Mouse (Mus musculus) MEL (cell line): ENCODE results near the gene Trim26. TPM values are rescaled to one million over a fixed set of nuclear protein-coding genes. Genes with fewer than 3 reads are reported as not detected.

Experiments
- DNase-seq: peaks from one replicate; pipeline ENCODE4 v3.0.0; 2011; ENCODE audit warnings: low read depth, low spot score
- H3K27ac ChIP-seq: 2 replicates; pipeline ENCODE4 v1.5.1; 2012; ENCODE audit warnings: low read depth, mild to moderate bottlenecking, control low read depth, low read length, moderate library complexity; ENCODE audit not compliant: control insufficient read depth
- H3K27me3 ChIP-seq, 2 experiments: fragments of 150-350 bp in 1 of 2; sonication (generic) in 1 of 2; 2 replicates each; pipeline ENCODE4 v1.6.1; 2012; ENCODE audit warnings: low read length in 2 of 2, mild to moderate bottlenecking in 2 of 2, improper control_type of control experiment in 1 of 2, moderate library complexity in 1 of 2; ENCODE audit not compliant: insufficient read depth in 2 of 2, control insufficient read depth in 1 of 2
- H3K36me3 ChIP-seq, 2 experiments: 2 replicates each; pipeline ENCODE4 v1.6.1; 2012 to 2014; ENCODE audit warnings: low read length in 2 of 2, improper control_type of control experiment in 1 of 2, inconsistent platforms in 1 of 2, mild to moderate bottlenecking in 1 of 2; ENCODE audit not compliant: insufficient read depth in 2 of 2, control insufficient read depth in 1 of 2
- H3K4me1 ChIP-seq, 2 experiments: fragments of 150-350 bp in 1 of 2; sonication (generic) in 1 of 2; 2 replicates each; pipeline ENCODE4 v1.6.1; 2012; ENCODE audit warnings: low read length in 2 of 2, improper control_type of control experiment in 1 of 2, mild to moderate bottlenecking in 1 of 2; ENCODE audit not compliant: insufficient read depth in 2 of 2, control insufficient read depth in 1 of 2
- H3K4me3 ChIP-seq, 2 experiments: fragments of 150-350 bp in 1 of 2; sonication (generic) in 1 of 2; 2 replicates each; pipeline ENCODE4 v1.5.1; 2012; ENCODE audit warnings: low read depth in 2 of 2, low read length in 2 of 2, mild to moderate bottlenecking in 2 of 2, moderate library complexity in 2 of 2, control low read depth in 1 of 2, improper control_type of control experiment in 1 of 2; ENCODE audit not compliant: control insufficient read depth in 1 of 2, insufficient read depth in 1 of 2
- H3K79me2 ChIP-seq: 2 replicates; pipeline ENCODE4 v1.6.1; 2012; ENCODE audit warnings: mild to moderate bottlenecking, low read length, moderate library complexity; ENCODE audit not compliant: control insufficient read depth, poor library complexity, insufficient read depth
- H3K9ac ChIP-seq: 2 replicates; pipeline ENCODE4 v1.6.1; 2012; ENCODE audit warnings: low read depth, mild to moderate bottlenecking, control low read depth, low read length, moderate library complexity; ENCODE audit not compliant: control insufficient read depth, poor library complexity, severe bottlenecking
- H3K9me3 ChIP-seq: fragments of 150-350 bp; sonication (generic); replicated peaks from 2 replicates; pipeline ENCODE4 v1.6.1; 2012; ENCODE audit warnings: mild to moderate bottlenecking, low read length, improper control_type of control experiment, moderate library complexity; ENCODE audit not compliant: insufficient read depth
- BHLHE40 ChIP-seq: IDR thresholded peaks from 2 replicates; pipeline ENCODE4 v1.6.1; 2012; ENCODE audit warnings: low read depth, mild to moderate bottlenecking, inconsistent platforms, low read length, improper control_type of control experiment, borderline replicate concordance
- CHD1 ChIP-seq: IDR thresholded peaks from 2 replicates; pipeline ENCODE4 v1.6.1; 2012; ENCODE audit warnings: low read depth, mild to moderate bottlenecking, inconsistent platforms, low read length, improper control_type of control experiment
- CHD2 ChIP-seq: IDR thresholded peaks from 2 replicates; pipeline ENCODE4 v1.6.1; 2011; ENCODE audit warnings: low read length, improper control_type of control experiment
- CTCF ChIP-seq, 3 experiments: IDR thresholded peaks in 2 of 3; conservative IDR thresholded peaks in 1 of 3; 2 replicates each; pipeline ENCODE4 v1.5.1; 2011 to 2012; ENCODE audit warnings: low read length in 3 of 3, low read depth in 2 of 3, mild to moderate bottlenecking in 2 of 3, improper control_type of control experiment in 1 of 3, inconsistent platforms in 1 of 3, mixed read lengths in 1 of 3, moderate library complexity in 1 of 3; ENCODE audit not compliant: control insufficient read depth in 1 of 3, insufficient read depth in 1 of 3, poor library complexity in 1 of 3, severe bottlenecking in 1 of 3
- E2F4 ChIP-seq: IDR thresholded peaks from 2 replicates; pipeline ENCODE4 v1.6.1; 2011; ENCODE audit warnings: low read depth, low read length, improper control_type of control experiment, borderline replicate concordance
- ELF1 ChIP-seq: IDR thresholded peaks from 2 replicates; pipeline ENCODE4 v1.6.1; 2014; ENCODE audit warnings: low read depth, mild to moderate bottlenecking, inconsistent platforms, low read length, improper control_type of control experiment, moderate library complexity
- EP300 ChIP-seq, 2 experiments: IDR thresholded peaks; 2 replicates each; pipeline ENCODE4 v1.6.1; 2011; ENCODE audit warnings: improper control_type of control experiment in 2 of 2, low read length in 2 of 2, low read depth in 1 of 2, mild to moderate bottlenecking in 1 of 2
- ETS1 ChIP-seq: IDR thresholded peaks from 2 replicates; pipeline ENCODE4 v1.6.1; 2012; ENCODE audit warnings: low read depth, mild to moderate bottlenecking, inconsistent platforms, low read length, improper control_type of control experiment, moderate library complexity
- GABPA ChIP-seq: IDR thresholded peaks from 2 replicates; pipeline ENCODE4 v1.6.1; 2012; ENCODE audit warnings: low read depth, mild to moderate bottlenecking, inconsistent platforms, low read length, improper control_type of control experiment, moderate library complexity
- GATA1 ChIP-seq: IDR thresholded peaks from 2 replicates; pipeline ENCODE4 v1.6.1; 2011; ENCODE audit warnings: low read depth, low read length, improper control_type of control experiment
- HCFC1 ChIP-seq: IDR thresholded peaks from 2 replicates; pipeline ENCODE4 v1.6.1; 2012; ENCODE audit warnings: low read depth, mild to moderate bottlenecking, inconsistent platforms, low read length, improper control_type of control experiment, moderate library complexity
- JUND ChIP-seq: IDR thresholded peaks from 2 replicates; pipeline ENCODE4 v1.6.1; 2011; ENCODE audit warnings: low read depth, mild to moderate bottlenecking, improper control_type of control experiment, low read length
- KAT2A ChIP-seq: conservative IDR thresholded peaks from 2 replicates; pipeline ENCODE4 v1.6.1; 2012; ENCODE audit warnings: low read depth, low read length, improper control_type of control experiment, inconsistent platforms
- MAFK ChIP-seq: IDR thresholded peaks from 2 replicates; pipeline ENCODE4 v1.6.1; 2011; ENCODE audit warnings: low read depth, mild to moderate bottlenecking, low read length, improper control_type of control experiment, borderline replicate concordance
- MAX ChIP-seq: IDR thresholded peaks from 2 replicates; pipeline ENCODE4 v1.6.1; 2011; ENCODE audit warnings: low read length, improper control_type of control experiment
- MAZ ChIP-seq: IDR thresholded peaks from 2 replicates; pipeline ENCODE4 v1.6.1; 2012; ENCODE audit warnings: low read depth, mild to moderate bottlenecking, inconsistent platforms, low read length, improper control_type of control experiment
- MEF2A ChIP-seq: IDR thresholded peaks from 2 replicates; pipeline ENCODE4 v1.6.1; 2014; ENCODE audit warnings: low read depth, mild to moderate bottlenecking, inconsistent platforms, low read length, improper control_type of control experiment; ENCODE audit not compliant: poor library complexity, insufficient replicate concordance, severe bottlenecking; ENCODE audit errors: extremely low read depth
- MXI1 ChIP-seq: IDR thresholded peaks from 2 replicates; pipeline ENCODE4 v1.6.1; 2011; ENCODE audit warnings: mild to moderate bottlenecking, low read depth, low read length, improper control_type of control experiment
- MYB ChIP-seq: IDR thresholded peaks from 2 replicates; pipeline ENCODE4 v1.6.1; 2011; ENCODE audit warnings: mild to moderate bottlenecking, low read depth, low read length, improper control_type of control experiment
- NRF1 ChIP-seq: IDR thresholded peaks from 2 replicates; pipeline ENCODE4 v1.6.1; 2014; ENCODE audit warnings: low read depth, mild to moderate bottlenecking, inconsistent platforms, low read length, improper control_type of control experiment, moderate library complexity; ENCODE audit not compliant: poor library complexity, insufficient read depth, severe bottlenecking
- POLR2A ChIP-seq, 2 experiments: IDR thresholded peaks; 2 replicates each; pipeline ENCODE4 v1.6.1; 2011 to 2012; ENCODE audit warnings: low read length in 2 of 2, mild to moderate bottlenecking in 2 of 2, control low read depth in 1 of 2, improper control_type of control experiment in 1 of 2, low read depth in 1 of 2, moderate library complexity in 1 of 2; ENCODE audit not compliant: control insufficient read depth in 1 of 2, insufficient read depth in 1 of 2, poor library complexity in 1 of 2
- POLR2AphosphoS2 ChIP-seq: IDR thresholded peaks from 2 replicates; pipeline ENCODE4 v1.6.1; 2011; ENCODE audit warnings: low read length, improper control_type of control experiment
- POLR2AphosphoS5 ChIP-seq: IDR thresholded peaks from 2 replicates; pipeline ENCODE4 v1.6.1; 2012; ENCODE audit warnings: low read depth, borderline replicate concordance, mild to moderate bottlenecking, inconsistent platforms, low read length, moderate library complexity, mixed read lengths
- RAD21 ChIP-seq: IDR thresholded peaks from 2 replicates; pipeline ENCODE4 v1.6.1; 2011; ENCODE audit warnings: mild to moderate bottlenecking, low read depth, low read length, improper control_type of control experiment
- RCOR1 ChIP-seq: IDR thresholded peaks from 2 replicates; pipeline ENCODE4 v1.6.1; 2012; ENCODE audit warnings: low read depth, mild to moderate bottlenecking, inconsistent platforms, low read length, improper control_type of control experiment
- SIN3A ChIP-seq: IDR thresholded peaks from 2 replicates; pipeline ENCODE4 v1.6.1; 2012; ENCODE audit warnings: low read length, improper control_type of control experiment, inconsistent platforms
- SMC3 ChIP-seq: IDR thresholded peaks from 2 replicates; pipeline ENCODE4 v1.6.1; 2011; ENCODE audit warnings: low read depth, low read length, improper control_type of control experiment
- TAL1 ChIP-seq: IDR thresholded peaks from 2 replicates; pipeline ENCODE4 v1.6.1; 2012; ENCODE audit warnings: mild to moderate bottlenecking, inconsistent platforms, low read length, moderate library complexity, mixed read lengths
- TBP ChIP-seq: IDR thresholded peaks from 2 replicates; pipeline ENCODE4 v1.8.0; 2011; ENCODE audit warnings: low read depth, low read length, improper control_type of control experiment
- TCF12 ChIP-seq: IDR thresholded peaks from 2 replicates; pipeline ENCODE4 v1.6.1; 2014; ENCODE audit warnings: low read depth, mild to moderate bottlenecking, inconsistent platforms, low read length, improper control_type of control experiment, moderate library complexity
- UBTF ChIP-seq: IDR thresholded peaks from 2 replicates; pipeline ENCODE4 v1.6.1; 2012; ENCODE audit warnings: low read depth, mild to moderate bottlenecking, inconsistent platforms, low read length, improper control_type of control experiment, moderate library complexity, borderline replicate concordance; ENCODE audit not compliant: insufficient read depth
- USF1 ChIP-seq: IDR thresholded peaks from 2 replicates; pipeline ENCODE4 v1.6.1; 2014; ENCODE audit warnings: low read depth, mild to moderate bottlenecking, inconsistent platforms, low read length, improper control_type of control experiment, moderate library complexity
- ZC3H11A ChIP-seq: IDR thresholded peaks from 2 replicates; pipeline ENCODE4 v1.6.1; 2012; ENCODE audit warnings: low read depth, mild to moderate bottlenecking, inconsistent platforms, low read length, improper control_type of control experiment
- ZKSCAN1 ChIP-seq: IDR thresholded peaks from 2 replicates; pipeline ENCODE4 v1.6.1; 2012; ENCODE audit warnings: low read depth, mild to moderate bottlenecking, inconsistent platforms, low read length, improper control_type of control experiment, moderate library complexity
- ZNF384 ChIP-seq: IDR thresholded peaks from 2 replicates; pipeline ENCODE4 v1.6.1; 2012; ENCODE audit warnings: low read depth, mild to moderate bottlenecking, inconsistent platforms, low read length, improper control_type of control experiment
- polyA plus RNA-seq, 2 experiments: library from polyadenylated mRNA; stranded (reverse) in 1 of 2; unstranded in 1 of 2; fragments of >175 nt in 1 of 2; fragments of >200 nt in 1 of 2; gene quantifications; 2 replicates each; pipeline versions ENCODE4 v1.2.1 to v1.2.4; 2012; ENCODE audit warnings: low replicate concordance in 2 of 2, low read depth in 1 of 2; ENCODE audit not compliant: insufficient read length in 2 of 2, insufficient read depth in 1 of 2, missing spikeins in 1 of 2
- total RNA-seq: library from RNA; depleted of rRNA; stranded (reverse); fragments of 300-350 nt; gene quantifications from 2 replicates; pipeline ENCODE4 v1.2.3, GENCODE M21; 2012; rRNA removed

Gene Trim26
- total RNA-seq, result 4.9 and 5.6 TPM in 2 replicates
- polyA plus RNA-seq, result 10 to 100 TPM in 1 of 2 experiments, not detected in 1; 12.4 TPM

- no peak within 1 kb of the TSS for H3K27ac ChIP-seq
- H3K4me3 ChIP-seq, result peak within 1 kb of the TSS; percentile 87 to 90
- H3K9me3 ChIP-seq, result no peaks in the 10 kb centered on the region
- peak; percentile 97 for DNase-seq
- H3K9ac ChIP-seq, result peak within 1 kb of the TSS; percentile 65
- no peaks in the 10 kb centered on the region for H3K79me2 ChIP-seq
- H3K4me1 ChIP-seq, result peaks cover 6 to 10% of the 10 kb centered on the region in 2 experiments; a peak in 3 of 4 replicates
- peaks cover 0 to 3% of the 10 kb centered on the region in 2 experiments; a peak in 2 of 4 replicates for H3K36me3 ChIP-seq
- H3K27me3 ChIP-seq, result peaks cover 2 to 9% of the 10 kb centered on the region in 2 experiments
- TF ChIP-seq MAZ (0 out of 2 replicates have a peak, but pooled peaks have one; percentile 23), MAX (peak; percentile 60; the same call in 1 of the 2 replicates), CHD1 (no peak), E2F4 (no peak), RAD21 (no peak), MYB (no peak), GABPA (no peak), ELF1 (0 out of 2 replicates have a peak, but pooled peaks have one; percentile 34), KAT2A (no peak), RCOR1 (peak; percentile 72), HCFC1 (peak; percentile 76), POLR2AphosphoS5 (no peak), JUND (no peak), CHD2 (peak; percentile 94), UBTF (peak; percentile 88; the same call in 1 of the 2 replicates), TAL1 (no peak), ZNF384 (no peak), EP300 (IDR thresholded peaks at IDR 0.05; ENCODE audit: low read depth in 1 of 2, low read length in 2 of 2) (no peak), ZKSCAN1 (no peak), ETS1 (peak; percentile 93), POLR2AphosphoS2 (no peak), MAFK (no peak), SMC3 (no peak), ZC3H11A (no peak), USF1 (no peak), SIN3A (peak; percentile 49; the same call in 1 of the 2 replicates), MXI1 (peak; percentile 28; the same call in 1 of the 2 replicates), BHLHE40 (peak; percentile 40; the same call in 1 of the 2 replicates), TCF12 (0 out of 2 replicates have a peak, but pooled peaks have one; percentile 10), MEF2A (no peak), NRF1 (0 out of 2 replicates have a peak, but pooled peaks have one; percentile 25), TBP (no peak), POLR2A (IDR thresholded peaks at IDR 0.05; ENCODE audit: control insufficient read depth in 1 of 2, insufficient read depth in 1 of 2, low read depth in 1 of 2, low read length in 2 of 2, poor library complexity in 1 of 2) (peak; percentile 24 to 50; a peak in 1 of 4 replicates), GATA1 (no peak), CTCF (IDR thresholded peaks at IDR 0.05 in 2 of 3, conservative IDR thresholded peaks at IDR 0.05 in 1 of 3; ENCODE audit: control insufficient read depth in 1 of 3, insufficient read depth in 1 of 3, low read depth in 2 of 3, low read length in 3 of 3, poor library complexity in 1 of 3, severe bottlenecking in 1 of 3) (no peak)
Measured at GRCm38 (mm10) chr17:36836874-36837647, at the start of gene Trim26. Gene Trim26, plus strand, starts transcription at chr17:36837134.
